Mouse (Mus musculus): ENCODE results near the gene Cd28. TPM values are rescaled to one million over a fixed set of nuclear protein-coding genes. Genes with fewer than 3 reads are reported as not detected.

Gene Cd28
- total and polyA plus RNA-seq, 3 experiments, result 1.0 to 4.4 (median 1.8) TPM

GRCm38 (mm10) chr1:60809166-60809565 is 92.6 kb downstream of the Cd28 start:
- H3K79me2 ChIP-seq (replicated peaks; ENCODE audit: control insufficient read depth, extremely low read depth, insufficient read depth, poor library complexity, severe bottlenecking), result peaks cover 50% of the 10 kb centered on the region
- in situ Hi-C loops (cut with MboI; ENCODE audit: low pct_ligation_motif_present, low pct_unique_long_range_greater_than_20kb, low sequenced_read_pairs), result loop anchor here (25.0 kb wide), 1 partner anchor 247 kb away; the partner anchor contains the start of gene Raph1

DNA sequence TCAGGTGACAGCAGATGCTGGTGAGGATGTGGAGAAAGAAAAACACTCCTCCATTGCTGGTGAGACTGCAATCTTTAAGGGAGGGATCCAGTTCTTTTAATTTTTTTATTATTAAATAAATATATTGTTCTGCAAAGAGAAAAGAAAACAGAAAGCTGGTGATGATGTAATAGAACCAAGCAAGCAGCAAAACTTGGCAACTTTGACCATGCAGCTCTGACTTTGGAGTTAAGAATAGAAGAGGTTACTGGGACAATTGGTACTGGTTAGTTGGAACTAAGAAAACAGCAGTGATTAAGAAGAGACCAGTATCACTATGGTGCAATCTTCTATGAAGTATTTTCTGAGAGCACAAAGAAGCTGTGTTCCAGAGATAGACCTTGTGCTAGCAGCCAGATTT is 94.2 kb downstream of the Cd28 start:
- in situ Hi-C loops (cut with MboI; ENCODE audit: low pct_ligation_motif_present, low pct_unique_long_range_greater_than_20kb, low sequenced_read_pairs), result loop anchor here (25.0 kb wide), 1 partner anchor 249 kb away; the partner anchor contains the start of gene Raph1
- peak overlapping the region; percentile 78 for H3K9ac ChIP-seq (ENCODE audit: insufficient read depth, low read depth)
- peak overlapping the region; percentile 96 for H3K4me2 ChIP-seq (ENCODE audit: insufficient read depth, low read depth, poor library complexity, severe bottlenecking)

More at GRCm38 (mm10) chr1:60809166-60809565, 92.6 kb downstream of the Cd28 start:
- Histone ChIP-seq H3K4me1 (ENCODE audit: control insufficient read depth in 1 of 2, insufficient read depth in 2 of 2) (peaks cover 17 to 71% of the 10 kb centered on the region in 2 experiments), H3K27ac (ENCODE audit: insufficient read depth, low read depth) (peak overlapping the region; percentile 29), H3K27me3 (replicated peaks) (no peaks in the 10 kb centered on the region), H3K9ac (ENCODE audit: insufficient read depth, low read depth) (peak overlapping the region; percentile 54), H3K4me3 (replicated peaks in 1 of 3; ENCODE audit: low read depth in 2 of 3, low read length in 2 of 3, poor library complexity in 1 of 3) (peak overlapping the region in 2 of 3 experiments; percentile 37 to 62), H3K9me3 (replicated peaks; ENCODE audit: low read length) (no peaks in the 10 kb centered on the region), H3K36me3 (replicated peaks in 1 of 2; ENCODE audit: control insufficient read depth in 1 of 2, insufficient read depth in 1 of 2, low read length in 1 of 2) (peaks cover 0 to 7% of the 10 kb centered on the region in 2 experiments), H3K4me2 (ENCODE audit: insufficient read depth, low read depth, poor library complexity, severe bottlenecking) (peak overlapping the region; percentile 96)
- dilution Hi-C loops (cut with MboI; ENCODE audit: extremely low pct_ligation_motif_present, extremely low pct_unique_long_range_greater_than_20kb, low sequenced_read_pairs), result no loop called here
- TF ChIP-seq EP300 (IDR thresholded peaks at IDR 0.05; ENCODE audit: low read length), result no peak
- TF ChIP-seq ZC3H11A (IDR thresholded peaks at IDR 0.05; ENCODE audit: low read depth, low read length), result no peak
- no peak for TF ChIP-seq MAFK (IDR thresholded peaks at IDR 0.05; ENCODE audit: insufficient replicate concordance, low read length)
- no peak for TF ChIP-seq HCFC1 (IDR thresholded peaks at IDR 0.05; ENCODE audit: low read depth, low read length)
- TF ChIP-seq MYC (IDR thresholded peaks at IDR 0.05; ENCODE audit: low read depth, low read length), result no peak
- TF ChIP-seq POLR2A (IDR thresholded peaks at IDR 0.05; ENCODE audit: low read depth, low read length), result no peak
- TF ChIP-seq SMC3 (IDR thresholded peaks at IDR 0.05; ENCODE audit: low read depth, low read length), result no peak
- TF ChIP-seq MAX (IDR thresholded peaks at IDR 0.05; ENCODE audit: low read length), result no peak
- TF ChIP-seq SIN3A (IDR thresholded peaks at IDR 0.05; ENCODE audit: low read length), result no peak
- TF ChIP-seq CHD1 (IDR thresholded peaks at IDR 0.05; ENCODE audit: low read depth, low read length), result no peak
- TF ChIP-seq ZNF384 (IDR thresholded peaks at IDR 0.05; ENCODE audit: low read depth, low read length), result no peak
- no peak for TF ChIP-seq RAD21 (IDR thresholded peaks at IDR 0.05; ENCODE audit: low read depth, low read length)
- TF ChIP-seq KAT2A (IDR thresholded peaks at IDR 0.05; ENCODE audit: insufficient replicate concordance, low read length), result no peak
- TF ChIP-seq IRF4 (IDR thresholded peaks at IDR 0.05; ENCODE audit: low read depth, low read length), result no peak
- TF ChIP-seq NELFE (IDR thresholded peaks at IDR 0.05; ENCODE audit: low read depth, low read length), result no peak
- TF ChIP-seq E2F4 (IDR thresholded peaks at IDR 0.05; ENCODE audit: insufficient replicate concordance, low read depth, low read length), result no peak
- no peak for TF ChIP-seq ZMIZ1 (IDR thresholded peaks at IDR 0.05; ENCODE audit: low read depth, low read length)
- no peak for TF ChIP-seq TBP (conservative IDR thresholded peaks at IDR 0.05; ENCODE audit: low read depth, low read length)
- TF ChIP-seq JUND (conservative IDR thresholded peaks at IDR 0.05; ENCODE audit: low read depth, low read length), result no peak
- TF ChIP-seq CTCF (conservative IDR thresholded peaks at IDR 0.05 in 1 of 2, IDR thresholded peaks at IDR 0.05 in 1 of 2; ENCODE audit: low read depth in 2 of 2, low read length in 2 of 2), result no peak
- DNase-seq (ENCODE audit: extremely low read depth), result no peak

More for the DNA sequence above, 94.2 kb downstream of the Cd28 start:
- no peaks in the 10 kb centered on the region for H3K27me3 ChIP-seq (replicated peaks)
- peaks cover 6 to 55% of the 10 kb centered on the region in 2 experiments for H3K4me1 ChIP-seq (ENCODE audit: control insufficient read depth in 1 of 2, insufficient read depth in 2 of 2)
- peak overlapping the region in 1 of 3 experiments; percentile 12 for H3K4me3 ChIP-seq (replicated peaks in 1 of 3; ENCODE audit: low read depth in 2 of 3, low read length in 2 of 3, poor library complexity in 1 of 3)
- peaks cover 58% of the 10 kb centered on the region for H3K79me2 ChIP-seq (replicated peaks; ENCODE audit: control insufficient read depth, extremely low read depth, insufficient read depth, poor library complexity, severe bottlenecking)
- peaks cover 0 to 8% of the 10 kb centered on the region in 2 experiments for H3K36me3 ChIP-seq (replicated peaks in 1 of 2; ENCODE audit: control insufficient read depth in 1 of 2, insufficient read depth in 1 of 2, low read length in 1 of 2)
- H3K9me3 ChIP-seq (replicated peaks; ENCODE audit: low read length), result no peaks in the 10 kb centered on the region
- DNase-seq (ENCODE audit: extremely low read depth), result no peak
- H3K27ac ChIP-seq (ENCODE audit: insufficient read depth, low read depth), result peak overlapping the region; percentile 70
- dilution Hi-C loops (cut with MboI; ENCODE audit: extremely low pct_ligation_motif_present, extremely low pct_unique_long_range_greater_than_20kb, low sequenced_read_pairs), result no loop called here
- no peak for TF ChIP-seq IRF4 (IDR thresholded peaks at IDR 0.05; ENCODE audit: low read depth, low read length)
- no peak for TF ChIP-seq MYC (IDR thresholded peaks at IDR 0.05; ENCODE audit: low read depth, low read length)
